Mouse (Mus musculus) MEL (cell line): ENCODE measurements around the gene Baz1a. TPM values are rescaled to one million over a fixed set of nuclear protein-coding genes. Genes with fewer than 3 reads are reported as not detected.

Experiments used
- DNase-seq: peaks from one replicate; pipeline ENCODE4 v3.0.0; 2011; ENCODE audit warnings: low read depth, low spot score
- H3K27ac ChIP-seq: 2 replicates; pipeline ENCODE4 v1.5.1; 2012; ENCODE audit warnings: low read depth, mild to moderate bottlenecking, control low read depth, low read length, moderate library complexity; ENCODE audit not compliant: control insufficient read depth
- H3K27me3 ChIP-seq, 2 experiments: fragments of 150-350 bp in 1 of 2; sonication (generic) in 1 of 2; 2 replicates each; pipeline ENCODE4 v1.6.1; 2012; ENCODE audit warnings: low read length in 2 of 2, mild to moderate bottlenecking in 2 of 2, improper control_type of control experiment in 1 of 2, moderate library complexity in 1 of 2; ENCODE audit not compliant: insufficient read depth in 2 of 2, control insufficient read depth in 1 of 2
- H3K36me3 ChIP-seq, 2 experiments: 2 replicates each; pipeline ENCODE4 v1.6.1; 2012 to 2014; ENCODE audit warnings: low read length in 2 of 2, improper control_type of control experiment in 1 of 2, inconsistent platforms in 1 of 2, mild to moderate bottlenecking in 1 of 2; ENCODE audit not compliant: insufficient read depth in 2 of 2, control insufficient read depth in 1 of 2
- H3K4me1 ChIP-seq, 2 experiments: fragments of 150-350 bp in 1 of 2; sonication (generic) in 1 of 2; 2 replicates each; pipeline ENCODE4 v1.6.1; 2012; ENCODE audit warnings: low read length in 2 of 2, improper control_type of control experiment in 1 of 2, mild to moderate bottlenecking in 1 of 2; ENCODE audit not compliant: insufficient read depth in 2 of 2, control insufficient read depth in 1 of 2
- H3K4me3 ChIP-seq, 2 experiments: fragments of 150-350 bp in 1 of 2; sonication (generic) in 1 of 2; 2 replicates each; pipeline ENCODE4 v1.5.1; 2012; ENCODE audit warnings: low read depth in 2 of 2, low read length in 2 of 2, mild to moderate bottlenecking in 2 of 2, moderate library complexity in 2 of 2, control low read depth in 1 of 2, improper control_type of control experiment in 1 of 2; ENCODE audit not compliant: control insufficient read depth in 1 of 2, insufficient read depth in 1 of 2
- H3K79me2 ChIP-seq: 2 replicates; pipeline ENCODE4 v1.6.1; 2012; ENCODE audit warnings: mild to moderate bottlenecking, low read length, moderate library complexity; ENCODE audit not compliant: control insufficient read depth, poor library complexity, insufficient read depth
- H3K9ac ChIP-seq: 2 replicates; pipeline ENCODE4 v1.6.1; 2012; ENCODE audit warnings: low read depth, mild to moderate bottlenecking, control low read depth, low read length, moderate library complexity; ENCODE audit not compliant: control insufficient read depth, poor library complexity, severe bottlenecking
- H3K9me3 ChIP-seq: fragments of 150-350 bp; sonication (generic); replicated peaks from 2 replicates; pipeline ENCODE4 v1.6.1; 2012; ENCODE audit warnings: mild to moderate bottlenecking, low read length, improper control_type of control experiment, moderate library complexity; ENCODE audit not compliant: insufficient read depth
- BHLHE40 ChIP-seq: IDR thresholded peaks from 2 replicates; pipeline ENCODE4 v1.6.1; 2012; ENCODE audit warnings: low read depth, mild to moderate bottlenecking, inconsistent platforms, low read length, improper control_type of control experiment, borderline replicate concordance
- CHD1 ChIP-seq: IDR thresholded peaks from 2 replicates; pipeline ENCODE4 v1.6.1; 2012; ENCODE audit warnings: low read depth, mild to moderate bottlenecking, inconsistent platforms, low read length, improper control_type of control experiment
- E2F4 ChIP-seq: IDR thresholded peaks from 2 replicates; pipeline ENCODE4 v1.6.1; 2011; ENCODE audit warnings: low read depth, low read length, improper control_type of control experiment, borderline replicate concordance
- ELF1 ChIP-seq: IDR thresholded peaks from 2 replicates; pipeline ENCODE4 v1.6.1; 2014; ENCODE audit warnings: low read depth, mild to moderate bottlenecking, inconsistent platforms, low read length, improper control_type of control experiment, moderate library complexity
- EP300 ChIP-seq, 2 experiments: IDR thresholded peaks; 2 replicates each; pipeline ENCODE4 v1.6.1; 2011; ENCODE audit warnings: improper control_type of control experiment in 2 of 2, low read length in 2 of 2, low read depth in 1 of 2, mild to moderate bottlenecking in 1 of 2
- ETS1 ChIP-seq: IDR thresholded peaks from 2 replicates; pipeline ENCODE4 v1.6.1; 2012; ENCODE audit warnings: low read depth, mild to moderate bottlenecking, inconsistent platforms, low read length, improper control_type of control experiment, moderate library complexity
- GABPA ChIP-seq: IDR thresholded peaks from 2 replicates; pipeline ENCODE4 v1.6.1; 2012; ENCODE audit warnings: low read depth, mild to moderate bottlenecking, inconsistent platforms, low read length, improper control_type of control experiment, moderate library complexity
- GATA1 ChIP-seq: IDR thresholded peaks from 2 replicates; pipeline ENCODE4 v1.6.1; 2011; ENCODE audit warnings: low read depth, low read length, improper control_type of control experiment
- HCFC1 ChIP-seq: IDR thresholded peaks from 2 replicates; pipeline ENCODE4 v1.6.1; 2012; ENCODE audit warnings: low read depth, mild to moderate bottlenecking, inconsistent platforms, low read length, improper control_type of control experiment, moderate library complexity
- KAT2A ChIP-seq: conservative IDR thresholded peaks from 2 replicates; pipeline ENCODE4 v1.6.1; 2012; ENCODE audit warnings: low read depth, low read length, improper control_type of control experiment, inconsistent platforms
- MAFK ChIP-seq: IDR thresholded peaks from 2 replicates; pipeline ENCODE4 v1.6.1; 2011; ENCODE audit warnings: low read depth, mild to moderate bottlenecking, low read length, improper control_type of control experiment, borderline replicate concordance
- MEF2A ChIP-seq: IDR thresholded peaks from 2 replicates; pipeline ENCODE4 v1.6.1; 2014; ENCODE audit warnings: low read depth, mild to moderate bottlenecking, inconsistent platforms, low read length, improper control_type of control experiment; ENCODE audit not compliant: poor library complexity, insufficient replicate concordance, severe bottlenecking; ENCODE audit errors: extremely low read depth
- MXI1 ChIP-seq: IDR thresholded peaks from 2 replicates; pipeline ENCODE4 v1.6.1; 2011; ENCODE audit warnings: mild to moderate bottlenecking, low read depth, low read length, improper control_type of control experiment
- MYB ChIP-seq: IDR thresholded peaks from 2 replicates; pipeline ENCODE4 v1.6.1; 2011; ENCODE audit warnings: mild to moderate bottlenecking, low read depth, low read length, improper control_type of control experiment
- NELFE ChIP-seq: IDR thresholded peaks from 2 replicates; pipeline ENCODE4 v1.6.1; 2011; ENCODE audit warnings: low read depth, low read length, improper control_type of control experiment
- POLR2A ChIP-seq, 2 experiments: IDR thresholded peaks; 2 replicates each; pipeline ENCODE4 v1.6.1; 2011 to 2012; ENCODE audit warnings: low read length in 2 of 2, mild to moderate bottlenecking in 2 of 2, control low read depth in 1 of 2, improper control_type of control experiment in 1 of 2, low read depth in 1 of 2, moderate library complexity in 1 of 2; ENCODE audit not compliant: control insufficient read depth in 1 of 2, insufficient read depth in 1 of 2, poor library complexity in 1 of 2
- POLR2AphosphoS2 ChIP-seq: IDR thresholded peaks from 2 replicates; pipeline ENCODE4 v1.6.1; 2011; ENCODE audit warnings: low read length, improper control_type of control experiment
- POLR2AphosphoS5 ChIP-seq: IDR thresholded peaks from 2 replicates; pipeline ENCODE4 v1.6.1; 2012; ENCODE audit warnings: low read depth, borderline replicate concordance, mild to moderate bottlenecking, inconsistent platforms, low read length, moderate library complexity, mixed read lengths
- RCOR1 ChIP-seq: IDR thresholded peaks from 2 replicates; pipeline ENCODE4 v1.6.1; 2012; ENCODE audit warnings: low read depth, mild to moderate bottlenecking, inconsistent platforms, low read length, improper control_type of control experiment
- SIN3A ChIP-seq: IDR thresholded peaks from 2 replicates; pipeline ENCODE4 v1.6.1; 2012; ENCODE audit warnings: low read length, improper control_type of control experiment, inconsistent platforms
- SMC3 ChIP-seq: IDR thresholded peaks from 2 replicates; pipeline ENCODE4 v1.6.1; 2011; ENCODE audit warnings: low read depth, low read length, improper control_type of control experiment
- TCF12 ChIP-seq: IDR thresholded peaks from 2 replicates; pipeline ENCODE4 v1.6.1; 2014; ENCODE audit warnings: low read depth, mild to moderate bottlenecking, inconsistent platforms, low read length, improper control_type of control experiment, moderate library complexity
- UBTF ChIP-seq: IDR thresholded peaks from 2 replicates; pipeline ENCODE4 v1.6.1; 2012; ENCODE audit warnings: low read depth, mild to moderate bottlenecking, inconsistent platforms, low read length, improper control_type of control experiment, moderate library complexity, borderline replicate concordance; ENCODE audit not compliant: insufficient read depth
- USF1 ChIP-seq: IDR thresholded peaks from 2 replicates; pipeline ENCODE4 v1.6.1; 2014; ENCODE audit warnings: low read depth, mild to moderate bottlenecking, inconsistent platforms, low read length, improper control_type of control experiment, moderate library complexity
- USF2 ChIP-seq, 2 experiments: IDR thresholded peaks; 2 replicates each; pipeline ENCODE4 v1.6.1; 2011 to 2012; ENCODE audit warnings: improper control_type of control experiment in 2 of 2, low read length in 2 of 2, borderline replicate concordance in 1 of 2, inconsistent platforms in 1 of 2, low read depth in 1 of 2, mild to moderate bottlenecking in 1 of 2; ENCODE audit not compliant: insufficient read depth in 1 of 2
- ZC3H11A ChIP-seq: IDR thresholded peaks from 2 replicates; pipeline ENCODE4 v1.6.1; 2012; ENCODE audit warnings: low read depth, mild to moderate bottlenecking, inconsistent platforms, low read length, improper control_type of control experiment
- ZKSCAN1 ChIP-seq: IDR thresholded peaks from 2 replicates; pipeline ENCODE4 v1.6.1; 2012; ENCODE audit warnings: low read depth, mild to moderate bottlenecking, inconsistent platforms, low read length, improper control_type of control experiment, moderate library complexity
- ZMIZ1 ChIP-seq: IDR thresholded peaks from 2 replicates; pipeline ENCODE4 v1.6.1; 2012; ENCODE audit warnings: low read depth, mild to moderate bottlenecking, inconsistent platforms, low read length, improper control_type of control experiment, moderate library complexity
- polyA plus RNA-seq, 2 experiments: library from polyadenylated mRNA; stranded (reverse) in 1 of 2; unstranded in 1 of 2; fragments of >175 nt in 1 of 2; fragments of >200 nt in 1 of 2; gene quantifications; 2 replicates each; pipeline versions ENCODE4 v1.2.1 to v1.2.4; 2012; ENCODE audit warnings: low replicate concordance in 2 of 2, low read depth in 1 of 2; ENCODE audit not compliant: insufficient read length in 2 of 2, insufficient read depth in 1 of 2, missing spikeins in 1 of 2
- total RNA-seq: library from RNA; depleted of rRNA; stranded (reverse); fragments of 300-350 nt; gene quantifications from 2 replicates; pipeline ENCODE4 v1.2.3, GENCODE M21; 2012

The Baz1a gene
- total and polyA plus RNA-seq, 3 experiments, result 39.8 to 203 (median 46.0) TPM

GRCm38 (mm10) chr12:55049731-55050353 lies 35.7 kb upstream of the Baz1a start (continued):
- TF ChIP-seq USF2 (IDR thresholded peaks at IDR 0.05; ENCODE audit: borderline replicate concordance in 1 of 2, insufficient read depth in 1 of 2, low read depth in 1 of 2, low read length in 2 of 2) (no peak), HCFC1 (no peak), BHLHE40 (no peak), E2F4 (no peak), MYB (no peak; the same call in 1 of the 2 replicates), ZKSCAN1 (0 out of 2 replicates have a peak, but pooled peaks have one; percentile 22), GABPA (no peak), POLR2AphosphoS2 (no peak), RCOR1 (peak; percentile 28; the same call in 1 of the 2 replicates), SIN3A (no peak; the same call in 1 of the 2 replicates), ZMIZ1 (no peak), EP300 (IDR thresholded peaks at IDR 0.05; ENCODE audit: low read depth in 1 of 2, low read length in 2 of 2) (peak; percentile 54 to 69), ZC3H11A (0 out of 2 replicates have a peak, but pooled peaks have one; percentile 3), NELFE (no peak), POLR2A (IDR thresholded peaks at IDR 0.05; ENCODE audit: control insufficient read depth in 1 of 2, insufficient read depth in 1 of 2, low read depth in 1 of 2, low read length in 2 of 2, poor library complexity in 1 of 2) (no peak), CHD1 (no peak)

GRCm38 (mm10) chr12:55041011-55041410 lies 26.9 kb upstream of the Baz1a start:
- Histone ChIP-seq H3K9me3 (no peaks in the 10 kb centered on the region), H3K36me3 (peaks cover 0 to 2% of the 10 kb centered on the region in 2 experiments; a peak in 1 of 4 replicates), H3K79me2 (no peaks in the 10 kb centered on the region), H3K27ac (no peak overlapping the region), H3K4me3 (no peak overlapping the region), H3K27me3 (no peaks in the 10 kb centered on the region), H3K4me1 (no peaks in the 10 kb centered on the region), H3K9ac (no peak overlapping the region)
- no peak for DNase-seq
- TF ChIP-seq SMC3 (no peak), MXI1 (no peak), E2F4 (no peak), BHLHE40 (no peak), TCF12 (no peak), KAT2A (no peak), UBTF (no peak), CHD1 (no peak), ELF1 (no peak), POLR2AphosphoS5 (no peak), ETS1 (no peak), MAFK (no peak), MEF2A (no peak), USF1 (no peak), GATA1 (no peak), ZMIZ1 (no peak), RCOR1 (no peak), MYB (no peak)
